Mouse (Mus musculus): ENCODE data around the gene 4930513O06Rik. TPM values are rescaled to one million over a fixed set of nuclear protein-coding genes. Genes with fewer than 3 reads are reported as not detected.

The 4930513O06Rik gene
- total and polyA plus RNA-seq, 3 experiments = not detected

DNA sequence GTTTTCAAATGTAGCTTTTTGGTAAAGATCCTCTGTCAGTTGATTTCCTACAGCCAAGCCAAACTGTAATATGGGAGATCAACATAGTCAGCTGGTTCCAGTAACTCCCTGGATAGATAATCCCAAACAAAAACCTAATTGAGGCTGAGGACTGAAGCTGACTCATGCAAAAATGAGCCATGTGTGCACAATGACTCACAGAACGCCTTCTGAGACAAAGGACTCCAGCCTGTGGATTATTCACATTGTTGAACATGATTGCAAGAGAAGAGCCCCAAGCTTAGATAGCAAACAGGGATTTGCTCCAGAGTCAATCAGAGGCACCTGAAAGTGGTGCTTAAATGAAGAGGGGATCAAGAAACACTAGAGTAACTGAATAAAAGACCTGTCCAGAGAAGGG lies 11.2 kb downstream of the 4930513O06Rik start:
- Histone ChIP-seq H3K4me3 (ENCODE audit: control insufficient read depth in 1 of 2, insufficient read depth in 1 of 2, low read depth in 2 of 2, low read length in 2 of 2) (no peak overlapping the region), H3K4me1 (ENCODE audit: control insufficient read depth in 1 of 2, insufficient read depth in 2 of 2, low read length in 2 of 2) (no peaks in the 10 kb centered on the region), H3K79me2 (ENCODE audit: control insufficient read depth, insufficient read depth, low read length, poor library complexity) (no peaks in the 10 kb centered on the region), H3K27me3 (ENCODE audit: control insufficient read depth in 1 of 2, insufficient read depth in 2 of 2, low read length in 2 of 2) (no peaks in the 10 kb centered on the region), H3K9me3 (replicated peaks; ENCODE audit: insufficient read depth, low read length) (no peaks in the 10 kb centered on the region), H3K27ac (ENCODE audit: control insufficient read depth, low read depth, low read length) (no peak overlapping the region), H3K9ac (ENCODE audit: control insufficient read depth, low read depth, low read length, poor library complexity, severe bottlenecking) (no peak overlapping the region), H3K36me3 (ENCODE audit: control insufficient read depth in 1 of 2, insufficient read depth in 2 of 2, low read length in 2 of 2) (no peaks in the 10 kb centered on the region)
- no peak for TF ChIP-seq USF1 (IDR thresholded peaks at IDR 0.05; ENCODE audit: low read depth, low read length)
- TF ChIP-seq ZNF384 (IDR thresholded peaks at IDR 0.05; ENCODE audit: low read depth, low read length) = no peak
- TF ChIP-seq ETS1 (IDR thresholded peaks at IDR 0.05; ENCODE audit: low read depth, low read length) = no peak
- no peak for TF ChIP-seq POLR2AphosphoS5 (IDR thresholded peaks at IDR 0.05; ENCODE audit: borderline replicate concordance, low read depth, low read length)
- TF ChIP-seq GABPA (IDR thresholded peaks at IDR 0.05; ENCODE audit: low read depth, low read length) = no peak
- TF ChIP-seq TBP (IDR thresholded peaks at IDR 0.05; ENCODE audit: low read depth, low read length) = no peak
- no peak for TF ChIP-seq MXI1 (IDR thresholded peaks at IDR 0.05; ENCODE audit: low read depth, low read length)
- TF ChIP-seq NRF1 (IDR thresholded peaks at IDR 0.05; ENCODE audit: insufficient read depth, low read depth, low read length, poor library complexity, severe bottlenecking) = no peak
- no peak for TF ChIP-seq MAFK (IDR thresholded peaks at IDR 0.05; ENCODE audit: borderline replicate concordance, low read depth, low read length)
- no peak for DNase-seq (ENCODE audit: low read depth, low spot score)

DNA sequence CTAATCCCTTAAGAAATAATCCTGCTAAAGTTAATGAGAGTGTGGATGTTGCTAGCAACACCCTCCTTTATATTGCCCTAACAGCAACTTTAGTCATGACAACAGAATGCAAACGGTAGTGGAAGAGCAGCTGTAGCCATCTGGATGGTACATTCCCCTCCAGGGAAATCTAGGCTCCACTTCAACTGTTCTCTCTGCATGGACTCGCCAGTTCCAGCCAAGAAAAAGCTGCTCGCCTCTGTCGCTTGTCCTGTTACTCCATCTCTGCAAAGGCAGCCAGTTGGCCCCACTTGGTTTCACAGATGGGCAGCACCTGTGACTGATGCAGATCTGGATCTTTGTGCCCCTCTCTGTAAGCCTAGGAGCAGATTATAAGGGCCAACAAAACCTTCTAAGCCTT lies 48.0 kb downstream of the 4930513O06Rik start:
- Histone ChIP-seq H3K4me3 (ENCODE audit: control insufficient read depth in 1 of 2, insufficient read depth in 1 of 2, low read depth in 2 of 2, low read length in 2 of 2) (no peak overlapping the region), H3K4me1 (ENCODE audit: control insufficient read depth in 1 of 2, insufficient read depth in 2 of 2, low read length in 2 of 2) (no peaks in the 10 kb centered on the region), H3K9me3 (replicated peaks; ENCODE audit: insufficient read depth, low read length) (no peaks in the 10 kb centered on the region), H3K27ac (ENCODE audit: control insufficient read depth, low read depth, low read length) (no peak overlapping the region), H3K9ac (ENCODE audit: control insufficient read depth, low read depth, low read length, poor library complexity, severe bottlenecking) (no peak overlapping the region), H3K36me3 (ENCODE audit: control insufficient read depth in 1 of 2, insufficient read depth in 2 of 2, low read length in 2 of 2) (no peaks in the 10 kb centered on the region), H3K79me2 (ENCODE audit: control insufficient read depth, insufficient read depth, low read length, poor library complexity) (no peaks in the 10 kb centered on the region), H3K27me3 (ENCODE audit: control insufficient read depth in 1 of 2, insufficient read depth in 2 of 2, low read length in 2 of 2) (no peaks in the 10 kb centered on the region; a peak in 1 of 4 replicates)
- TF ChIP-seq HCFC1 (IDR thresholded peaks at IDR 0.05; ENCODE audit: low read depth, low read length) (no peak), E2F4 (IDR thresholded peaks at IDR 0.05; ENCODE audit: borderline replicate concordance, low read depth, low read length) (no peak), SIN3A (IDR thresholded peaks at IDR 0.05; ENCODE audit: low read length) (no peak), POLR2AphosphoS5 (IDR thresholded peaks at IDR 0.05; ENCODE audit: borderline replicate concordance, low read depth, low read length) (no peak)
- DNase-seq (ENCODE audit: low read depth, low spot score) = no peak

Other genes with a start within 250 kb of the 4930513O06Rik start
- gene Nrk, start 171.8 kb upstream of the 4930513O06Rik start, total RNA-seq (2012; rRNA removed) = not detected in 2 replicates
- gene Nrk, start 171.8 kb upstream of the 4930513O06Rik start, polyA plus RNA-seq (2012; ENCODE audit: insufficient read depth in 1 of 2, insufficient read length in 2 of 2, low read depth in 1 of 2, low replicate concordance in 2 of 2, missing spikeins in 1 of 2) = not detected
- gene Serpina7, start 1.0 kb upstream of the 4930513O06Rik start, total RNA-seq (2012; rRNA removed) = not detected in 2 replicates
- not detected for gene Serpina7, start 1.0 kb upstream of the 4930513O06Rik start, polyA plus RNA-seq (2012; ENCODE audit: insufficient read depth in 1 of 2, insufficient read length in 2 of 2, low read depth in 1 of 2, low replicate concordance in 2 of 2, missing spikeins in 1 of 2)
- gene 4933428M09Rik, start 93.0 kb downstream of the 4930513O06Rik start, total RNA-seq (2012; rRNA removed) = not detected in 2 replicates
- gene 4933428M09Rik, start 93.0 kb downstream of the 4930513O06Rik start, polyA plus RNA-seq (2012; ENCODE audit: insufficient read depth in 1 of 2, insufficient read length in 2 of 2, low read depth in 1 of 2, low replicate concordance in 2 of 2, missing spikeins in 1 of 2) = under 1 TPM in 1 of 2 experiments, not detected in 1; 0.15 TPM
- gene Mum1l1, start 123.8 kb downstream of the 4930513O06Rik start, total RNA-seq (2012; rRNA removed) = 0.92 and 0.98 TPM in 2 replicates
- gene Mum1l1, start 123.8 kb downstream of the 4930513O06Rik start, polyA plus RNA-seq (2012; ENCODE audit: insufficient read depth in 1 of 2, insufficient read length in 2 of 2, low read depth in 1 of 2, low replicate concordance in 2 of 2, missing spikeins in 1 of 2) = under 1 TPM in 1 of 2 experiments, not detected in 1; 0.56 TPM
- 383 and 424 TPM in 2 replicates for gene Trap1a, start 247.4 kb downstream of the 4930513O06Rik start, total RNA-seq (2012; rRNA removed)
- gene Trap1a, start 247.4 kb downstream of the 4930513O06Rik start, polyA plus RNA-seq (2012; ENCODE audit: insufficient read depth in 1 of 2, insufficient read length in 2 of 2, low read depth in 1 of 2, low replicate concordance in 2 of 2, missing spikeins in 1 of 2) = 100 to 1,000 TPM in 1 of 2 experiments, not detected in 1; 548 TPM